Mouse (Mus musculus): ENCODE measurements at regions not wholly inside any gene's neighbourhood (a gene's known extent, or its start where the extent isn't known, plus 50 kb on each side); places are given as distances from the start of the nearest gene placed in this dataset.

DNA sequence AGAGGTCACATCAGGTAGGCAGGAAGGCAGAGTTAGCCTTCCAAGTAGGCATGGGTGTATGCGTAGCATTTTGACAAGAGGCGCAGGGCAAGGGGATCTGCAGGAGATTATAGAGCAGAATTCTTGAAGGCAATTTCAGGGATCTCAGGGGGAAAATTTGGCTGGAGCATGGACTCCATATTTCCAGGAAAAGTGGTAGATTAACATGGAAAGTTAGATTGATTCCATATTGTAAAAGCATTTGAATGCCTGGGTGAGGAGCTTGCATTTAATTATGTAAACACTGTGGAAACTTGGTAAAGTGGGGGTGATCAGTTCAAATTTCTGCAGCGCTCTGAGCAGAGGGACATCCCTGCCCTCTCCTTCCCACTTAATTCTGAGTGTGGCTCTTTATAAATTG lies 146.7 kb downstream of the Pax3 start:
- DNase-seq: no peak

DNA sequence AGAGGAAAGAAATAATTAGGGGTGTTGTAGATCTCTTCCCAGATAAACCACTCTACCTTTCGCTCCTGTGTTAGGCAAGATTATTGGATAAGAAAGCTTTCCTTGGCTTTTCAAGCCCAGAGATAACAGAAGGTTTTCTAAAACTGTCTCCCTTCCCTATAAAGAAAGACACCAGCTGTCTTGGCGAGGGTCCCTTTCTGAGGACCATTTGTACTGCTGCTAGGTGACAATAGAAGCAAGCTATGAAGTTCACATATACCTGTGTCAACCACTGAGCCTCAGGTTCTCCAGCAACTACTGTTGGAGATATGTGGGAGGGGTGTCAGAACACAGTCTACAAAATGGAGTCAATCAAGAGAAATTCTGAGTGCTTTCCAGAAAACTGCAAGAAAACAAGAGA lies 164.6 kb downstream of the Pax3 start:
- no peak for DNase-seq

DNA sequence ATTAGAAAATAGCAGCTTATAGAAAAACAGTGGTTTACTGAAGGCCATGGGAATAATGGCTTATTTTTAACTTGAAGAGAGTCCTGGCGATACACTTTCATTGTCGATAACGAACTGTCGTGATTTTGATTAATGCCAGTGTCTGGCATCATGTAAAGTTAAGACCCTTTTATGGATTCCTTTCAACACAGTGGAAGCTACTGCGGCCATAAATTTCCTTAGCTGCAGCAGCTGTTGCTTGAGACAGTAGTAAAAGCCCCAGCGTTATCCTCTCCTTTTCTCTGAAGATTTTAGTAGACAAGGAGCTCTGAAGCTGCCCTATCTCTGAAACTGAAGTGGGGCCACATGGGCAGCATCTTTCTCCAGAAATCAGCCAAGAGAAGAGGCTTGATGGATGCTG lies 175.2 kb downstream of the Pax3 start:
- DNase-seq: no peak

DNA sequence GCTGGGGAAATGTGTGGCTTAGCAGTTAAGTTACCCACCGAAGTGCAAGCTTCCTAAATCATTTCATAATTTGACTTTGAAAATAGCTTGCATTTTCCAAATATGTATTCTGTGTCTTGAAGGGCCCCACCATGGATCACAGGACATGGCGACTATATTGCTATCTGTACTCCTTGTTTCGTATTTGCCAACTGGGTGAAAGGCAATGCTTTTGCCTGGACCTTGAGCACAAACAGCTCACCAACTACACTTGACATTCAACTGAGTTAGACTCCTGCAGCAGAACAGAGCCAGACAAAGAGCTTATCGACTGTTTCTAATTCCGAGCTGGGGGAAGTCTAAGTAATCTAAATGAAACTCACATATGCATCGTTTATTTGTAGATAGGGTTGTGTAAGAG lies 175.9 kb downstream of the Pax3 start:
- DNase-seq: no peak

DNA sequence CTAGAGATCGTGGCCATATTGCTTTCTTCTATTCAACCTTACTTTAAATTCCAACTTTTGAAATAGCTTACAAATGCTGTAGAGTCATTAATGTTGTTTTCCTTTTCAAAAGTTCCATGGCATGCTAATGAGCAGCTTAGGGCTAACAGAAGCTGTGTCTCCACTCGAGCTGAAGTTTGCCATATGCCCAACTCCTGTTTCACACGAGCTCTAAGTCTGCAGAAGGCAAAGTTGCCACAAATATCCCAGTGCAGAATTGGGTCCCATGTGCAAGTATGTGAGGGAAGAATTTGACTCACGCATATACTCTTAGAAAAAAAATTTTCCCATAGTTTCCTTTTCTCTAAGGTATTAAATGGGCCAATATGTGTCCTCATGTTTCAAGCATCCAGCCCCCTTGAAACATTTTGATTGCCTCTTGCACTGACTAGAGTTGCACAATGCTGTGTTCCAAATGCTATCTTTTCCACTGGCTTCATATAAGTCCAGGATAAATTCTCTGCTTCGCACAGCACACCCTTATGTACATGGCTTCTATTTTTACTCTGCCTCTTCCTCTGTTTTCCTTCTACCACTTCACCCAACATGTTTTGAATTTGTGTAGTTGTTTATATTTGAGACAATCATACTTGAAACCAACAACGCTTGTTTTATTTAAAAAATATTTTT lies 178.9 kb downstream of the Pax3 start:
- DNase-seq: no peak

DNA sequence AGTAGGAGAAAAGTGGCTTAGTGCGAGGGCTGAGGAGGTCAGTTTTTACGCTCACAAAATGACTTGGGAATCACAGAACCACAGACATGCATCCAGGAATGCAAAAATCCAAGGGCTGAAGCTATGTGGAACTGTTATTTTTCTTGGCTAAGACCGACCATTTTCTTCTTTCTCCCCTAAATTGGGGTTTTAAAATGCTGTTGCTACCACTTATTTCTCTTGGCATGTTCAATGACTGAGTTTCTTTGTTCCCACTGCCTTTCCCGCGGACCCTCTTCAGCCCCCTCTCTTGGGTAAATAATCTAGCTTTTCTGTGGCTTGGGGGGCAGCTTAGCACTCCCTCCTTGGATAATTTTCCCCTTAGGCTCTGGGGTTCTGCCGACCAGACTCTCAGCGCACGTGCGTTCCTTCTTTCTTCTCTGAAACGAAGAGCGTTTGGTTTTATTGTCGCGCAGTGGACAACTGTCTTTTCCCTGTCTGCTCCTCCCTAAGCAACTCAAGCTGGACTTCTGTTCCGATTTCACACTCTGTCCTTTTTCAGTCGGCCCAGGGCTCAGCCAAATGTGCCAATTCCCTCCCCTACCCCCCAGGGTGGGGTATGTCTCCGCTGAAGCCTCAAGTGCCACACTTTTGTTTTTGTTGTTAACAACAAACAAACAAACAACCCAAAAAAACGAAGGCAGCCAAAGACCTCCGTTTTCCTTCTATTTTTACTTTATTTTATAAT lies 180.2 kb downstream of the Pax3 start:
- DNase-seq: no peak

- DNase-seq: no peak
These were observed 180.9 kb downstream of the Pax3 start for GRCm38 (mm10) chr1:78015999-78016398.

DNA sequence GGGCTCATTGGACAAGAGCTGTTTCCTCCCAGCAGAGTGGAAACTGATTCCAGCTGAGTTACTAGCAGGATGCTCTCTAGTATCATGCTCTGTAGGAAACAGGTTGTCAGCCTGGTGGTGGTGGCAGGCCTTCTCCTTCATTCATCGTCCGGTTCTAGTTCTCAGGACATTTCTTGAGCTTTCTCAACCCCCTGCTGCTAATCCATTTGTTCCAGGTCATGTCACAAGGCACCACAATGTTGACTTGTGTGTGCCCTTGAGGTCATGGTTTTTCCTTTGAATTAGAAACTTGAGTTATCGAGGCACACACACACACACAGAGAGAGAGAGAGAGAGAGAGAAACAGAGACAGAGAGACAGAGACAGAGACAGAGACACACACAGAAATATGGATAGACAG lies 183.5 kb downstream of the Pax3 start:
- no peak for DNase-seq

GRCm38 (mm10) chr1:78008811-78009410 lies 188.0 kb downstream of the Pax3 start:
- DNase-seq: peak; percentile 9

DNA sequence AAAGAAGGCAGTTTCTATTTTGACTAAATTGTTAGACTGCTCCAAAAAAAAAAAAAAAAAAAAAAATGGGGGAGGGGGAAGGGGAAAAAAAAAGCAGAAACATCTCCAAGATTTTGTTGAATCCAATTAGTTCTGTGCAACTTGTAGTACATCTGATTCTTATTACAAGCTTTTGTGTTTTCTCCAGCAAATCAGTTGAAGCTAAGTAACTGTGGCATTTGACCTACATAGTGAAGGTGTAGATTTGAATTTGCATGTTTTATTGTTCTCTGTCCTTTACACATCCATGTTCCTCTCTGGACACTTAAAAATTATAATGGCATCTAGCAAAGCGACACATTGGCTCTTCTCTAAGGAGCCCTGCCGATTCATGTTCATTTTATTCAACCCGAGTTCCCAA lies 192.6 kb downstream of the Pax3 start:
- no peak for DNase-seq

DNA sequence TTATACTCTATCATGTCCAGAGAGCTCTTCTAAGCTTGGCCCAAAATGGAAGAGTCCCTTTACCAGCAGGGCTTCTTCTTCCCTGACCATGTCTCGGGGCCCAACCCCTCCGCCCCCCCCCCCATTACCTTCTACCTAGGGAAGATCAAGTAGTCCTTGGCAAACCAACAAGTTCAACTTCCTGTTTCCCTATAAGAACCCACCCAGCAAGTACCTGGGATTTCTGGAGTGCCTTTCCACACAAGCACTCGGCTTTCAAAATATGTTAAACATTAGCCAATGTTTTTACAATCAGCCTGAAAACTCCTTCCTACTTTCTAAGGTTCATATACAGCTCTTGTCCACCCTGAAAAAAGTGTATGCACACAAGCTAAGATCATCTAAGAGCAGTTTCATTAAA lies 198.2 kb downstream of the Pax3 start:
- no peak for DNase-seq

DNA sequence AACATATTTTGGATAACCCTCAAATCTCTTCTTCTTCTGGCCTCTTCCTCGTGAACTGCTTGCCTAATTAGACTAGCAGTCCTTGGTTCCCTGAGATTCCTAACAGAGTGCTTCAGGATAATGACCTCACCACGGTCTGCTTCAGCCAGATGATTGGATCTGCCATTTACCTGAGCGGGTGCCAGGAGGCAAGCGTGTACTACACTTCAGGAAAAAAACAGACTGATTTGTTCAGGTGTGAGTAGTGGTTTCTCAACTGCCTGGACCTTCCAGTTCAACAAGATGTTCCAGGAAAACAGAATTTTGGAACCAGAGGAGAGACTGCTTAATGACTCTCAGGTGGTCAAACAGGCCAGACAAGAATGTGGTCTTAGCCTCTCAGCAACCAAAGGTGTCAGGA lies 215.4 kb downstream of the Pax3 start:
- no peak for DNase-seq

DNA sequence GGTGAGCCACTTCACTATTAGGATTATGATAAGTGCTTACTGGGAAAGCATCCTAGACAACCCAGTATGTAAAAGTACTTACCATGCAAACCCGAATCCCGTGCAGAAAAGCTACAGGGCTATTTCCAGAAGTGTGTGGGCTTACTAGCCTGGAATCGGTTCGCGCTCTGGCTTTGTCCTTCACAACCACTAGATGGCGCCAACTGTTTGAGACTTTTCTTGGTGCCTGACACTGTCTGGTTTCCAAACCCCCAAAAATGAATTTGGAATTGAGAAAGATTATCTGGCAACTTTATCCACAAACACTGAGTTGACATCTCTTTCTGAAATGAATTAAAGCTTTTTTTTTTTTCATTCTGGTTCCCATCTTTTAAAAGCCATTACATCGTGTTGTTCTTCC lies 218.2 kb downstream of the Pax3 start:
- DNase-seq: peak; percentile 35

GRCm38 (mm10) chr1:77975941-77976340 lies 221.0 kb downstream of the Pax3 start:
- DNase-seq: no peak

DNA sequence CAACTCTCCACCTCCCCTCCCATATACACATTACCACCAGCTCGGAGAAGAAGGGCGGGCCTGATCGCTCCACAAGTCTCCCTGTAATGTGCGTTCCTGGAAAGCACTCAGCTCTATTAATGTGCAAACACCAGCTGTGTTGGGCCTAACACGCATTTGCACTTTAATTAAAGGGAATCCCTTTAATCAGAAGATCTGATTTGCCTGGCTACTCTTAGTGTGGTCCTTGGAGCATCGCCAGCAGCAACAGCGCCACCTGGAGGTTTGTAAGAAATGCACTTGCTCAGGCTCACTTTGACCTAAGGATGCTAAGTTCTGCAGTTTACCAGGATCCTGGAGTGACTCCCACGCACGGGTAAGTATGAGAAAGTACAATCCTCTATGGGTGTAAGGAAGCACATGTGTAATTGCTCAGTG lies 224.6 kb downstream of the Pax3 start:
- DNase-seq: peak; percentile 21

DNA sequence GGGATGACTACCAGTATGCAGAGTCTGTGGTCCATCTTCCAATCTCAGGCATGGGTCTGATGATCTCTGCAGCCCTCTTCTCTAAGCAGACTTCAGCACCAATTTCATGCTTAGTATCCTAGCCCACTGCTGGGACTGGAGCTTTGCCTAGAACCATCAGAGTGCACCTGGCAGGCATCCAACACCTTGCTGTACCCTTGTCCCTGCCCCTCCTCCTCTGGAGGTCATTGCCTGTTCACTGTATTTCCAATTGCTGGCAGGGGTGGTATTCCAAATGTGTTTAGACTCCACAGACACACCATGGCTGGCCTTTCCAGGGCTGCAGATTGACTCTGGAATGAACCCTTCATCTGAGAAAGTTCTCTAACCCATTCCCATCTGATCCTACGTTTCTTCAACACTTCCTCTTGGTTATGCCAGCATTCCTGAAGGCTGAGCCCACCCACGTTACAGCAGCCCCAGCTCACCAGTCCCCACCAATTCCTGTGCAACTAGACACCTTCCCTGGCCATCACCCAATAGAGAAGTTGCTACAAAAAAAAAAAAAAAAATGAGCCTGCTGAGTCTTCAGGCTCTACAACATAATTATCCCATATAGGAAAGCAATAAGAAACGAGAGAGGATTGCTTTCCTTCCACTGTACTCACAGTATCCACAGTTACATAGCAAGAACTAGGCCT lies 232.1 kb downstream of the Pax3 start:
- DNase-seq: no peak

DNA sequence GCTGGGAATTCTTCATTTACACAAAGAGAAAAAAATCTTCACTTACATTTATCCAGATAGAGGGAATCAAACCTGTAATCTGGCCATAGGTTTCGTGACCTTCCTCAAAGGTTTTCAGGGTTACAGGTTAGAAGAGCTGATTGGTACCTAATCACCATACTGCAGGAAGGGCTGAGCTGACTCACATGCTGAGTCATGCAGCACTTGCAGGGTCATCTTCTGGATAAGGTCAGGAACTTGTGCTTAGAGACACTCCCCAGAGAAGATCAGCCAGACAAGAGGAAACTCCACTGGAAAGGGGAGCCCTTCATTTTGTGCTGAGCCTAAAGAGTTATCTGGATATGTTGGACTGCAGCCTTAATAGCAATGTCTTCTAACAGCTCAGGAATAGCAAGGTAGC lies 237.6 kb downstream of the Pax3 start:
- no peak for DNase-seq

DNA sequence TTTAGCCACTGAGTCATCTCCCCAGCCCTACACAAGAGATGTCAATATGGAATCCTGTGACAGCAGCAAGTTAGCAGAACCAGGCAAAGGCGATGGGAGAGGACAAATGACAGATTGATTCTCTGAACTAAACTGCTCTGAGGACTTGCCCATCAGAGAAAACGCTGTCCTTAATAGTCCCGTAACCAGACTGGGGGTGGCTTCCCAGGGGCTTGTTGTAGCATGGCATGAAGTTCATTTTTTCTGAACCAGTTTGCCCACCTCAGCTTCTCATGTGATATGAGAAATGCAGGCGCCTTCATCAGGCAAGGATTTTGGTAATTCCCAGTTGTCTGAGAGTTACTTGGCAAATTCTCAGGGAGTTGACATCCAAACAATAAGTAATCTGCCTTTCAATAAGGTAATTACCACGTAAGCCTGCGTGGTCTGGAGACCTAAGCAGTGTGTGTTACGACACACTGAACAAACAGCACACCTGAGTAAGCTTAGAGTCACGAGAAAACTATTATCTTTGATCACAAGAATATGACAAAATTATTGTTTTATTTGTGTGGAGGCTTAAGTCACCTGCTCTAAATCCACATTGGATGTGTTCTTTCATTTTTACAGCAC lies 239.7 kb downstream of the Pax3 start:
- DNase-seq: no peak

- DNase-seq: no peak
These were observed 249.0 kb downstream of the Pax3 start for GRCm38 (mm10) chr1:77947894-77948293.

GRCm38 (mm10) chr1:77944327-77944645 lies 252.6 kb downstream of the Pax3 start:
- no peak for DNase-seq

GRCm38 (mm10) chr1:77943633-77944326 lies 253.2 kb downstream of the Pax3 start:
- DNase-seq: no peak

- DNase-seq: no peak
These were observed 253.8 kb downstream of the Pax3 start for GRCm38 (mm10) chr1:77943101-77943500.

Data from liver (tissue).